Mouse (Mus musculus) embryo, embryonic 10.5 days (tissue): ENCODE results near the gene Abca7.
A peak's percentile ranks its signal among the peaks of the same experiment; 100 is the strongest.
"Not testable (repeated sequence)": the region's sequence is repeated elsewhere in the genome, so short reads cannot be mapped to it uniquely, and the experiment has no call there.

ENCODE experiments used
- DNase-seq: peaks from one replicate; pipeline ENCODE4 v3.0.0-alpha.2; 2015; ENCODE audit warnings: low spot score

Abca7 gene

GRCm38 (mm10) chr10:79996272-79997033 lies at the start of gene Abca7:
TSS of gene Abca7 (plus strand) at chr10:79996494.
- peak; percentile 99 for DNase-seq

GRCm38 (mm10) chr10:79946752-79947322 lies 49.5 kb upstream of the Abca7 start:
- peak; percentile 60 for DNase-seq

GRCm38 (mm10) chr10:79947502-79947901 lies 48.8 kb upstream of the Abca7 start:
- DNase-seq = no peak

GRCm38 (mm10) chr10:79949873-79950272 lies 46.4 kb upstream of the Abca7 start:
- DNase-seq = no peak

GRCm38 (mm10) chr10:79950661-79951060 lies 45.6 kb upstream of the Abca7 start:
- no peak for DNase-seq

GRCm38 (mm10) chr10:79953946-79954345 lies 42.3 kb upstream of the Abca7 start:
- DNase-seq = no peak

GRCm38 (mm10) chr10:79955691-79956090 lies 40.6 kb upstream of the Abca7 start:
- DNase-seq = no peak

GRCm38 (mm10) chr10:79956643-79957154 lies 39.6 kb upstream of the Abca7 start:
- DNase-seq = peak; percentile 40

- DNase-seq = peak; percentile 91
These were observed 38.0 kb upstream of the Abca7 start for GRCm38 (mm10) chr10:79958140-79958816.

GRCm38 (mm10) chr10:79959412-79959811 lies 36.9 kb upstream of the Abca7 start:
- not testable (repeated sequence) for DNase-seq

GRCm38 (mm10) chr10:79959847-79960601 lies 36.3 kb upstream of the Abca7 start, which contains the start of gene Wdr18:
TSS of gene Wdr18 (plus strand) at chr10:79960152.
- peak; percentile 100 for DNase-seq

- no peak for DNase-seq
These were observed 35.5 kb upstream of the Abca7 start for GRCm38 (mm10) chr10:79960671-79961294.

- DNase-seq = no peak
These were observed 31.6 kb upstream of the Abca7 start for GRCm38 (mm10) chr10:79964727-79965126.

GRCm38 (mm10) chr10:79965325-79965724 lies 31.0 kb upstream of the Abca7 start:
- DNase-seq = no peak

- no peak for DNase-seq
These were observed 29.4 kb upstream of the Abca7 start for GRCm38 (mm10) chr10:79966886-79967400.

- DNase-seq = no peak
These were observed 28.1 kb upstream of the Abca7 start for GRCm38 (mm10) chr10:79968181-79968580.

- DNase-seq = no peak
These were observed 27.1 kb upstream of the Abca7 start for GRCm38 (mm10) chr10:79969124-79969568.

GRCm38 (mm10) chr10:79970415-79971182 lies 25.7 kb upstream of the Abca7 start, which contains the start of gene Grin3b:
TSS of gene Grin3b (plus strand) at chr10:79970715.
- peak; percentile 26 for DNase-seq

- DNase-seq = peak; percentile 52
These were observed 25.2 kb upstream of the Abca7 start for GRCm38 (mm10) chr10:79971183-79971497.

GRCm38 (mm10) chr10:79972831-79973230 lies 23.5 kb upstream of the Abca7 start:
- DNase-seq = no peak
